Mouse (Mus musculus) CD4-positive, CD25-positive, alpha-beta regulatory T cell, adult 4 months (primary cell): ENCODE results near the gene Uvrag. TPM values are rescaled to one million over a fixed set of nuclear protein-coding genes. Genes with fewer than 3 reads are reported as not detected.

Experiments
- ATAC-seq: one replicate; pipeline ENCODE4 v1.8.0; 2017
- polyA plus RNA-seq, 2 experiments: library from polyadenylated mRNA; unstranded; fragments of 100-300 nt; shearing (Covaris generic); gene quantifications; one replicate each; pipeline ENCODE4 v1.2.1; 2017

Gene Uvrag
- polyA plus RNA-seq, 2 experiments from 2014 or later = 5.7 to 9.5 TPM

DNA sequence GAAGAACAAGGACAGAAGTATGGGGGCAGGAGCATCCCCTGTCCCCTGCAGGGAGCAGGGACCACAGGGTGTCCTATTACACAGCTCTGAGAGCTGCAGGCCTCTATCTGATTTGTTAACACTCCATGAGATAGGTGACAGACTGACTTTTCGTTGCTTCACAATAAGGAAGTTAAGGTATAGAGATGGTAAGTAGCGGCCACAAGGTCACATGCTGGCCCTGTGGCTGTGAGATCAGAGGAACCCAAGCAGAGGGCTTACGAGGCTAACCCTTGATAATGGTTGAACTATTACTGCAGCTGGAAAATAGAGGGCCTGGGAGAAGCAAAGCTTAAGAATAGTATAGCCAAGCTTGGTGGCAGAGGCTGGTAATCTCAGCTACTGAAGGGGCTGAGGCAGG, 300.2 kb downstream of the Uvrag start:
- ATAC-seq = no peak

DNA sequence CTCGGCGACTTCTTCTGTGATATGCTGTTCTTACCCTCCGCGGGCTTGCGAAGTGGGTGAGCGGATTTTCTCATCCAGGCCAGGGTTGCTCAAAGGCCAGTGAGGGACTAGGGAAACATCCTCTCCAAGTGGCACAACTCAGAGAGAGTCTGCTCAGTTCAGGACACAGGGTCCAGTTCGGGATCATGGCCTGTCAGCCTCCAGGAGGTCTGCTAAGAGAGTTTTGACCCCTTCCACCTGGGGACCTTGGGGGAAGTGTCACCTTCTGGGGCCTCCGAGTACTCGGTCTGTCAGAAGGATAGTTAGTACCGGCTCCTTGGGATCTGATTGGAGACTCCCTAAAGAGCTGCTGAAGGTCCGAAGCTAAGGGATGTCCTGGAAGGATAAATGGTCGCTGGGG, 301.6 kb downstream of the Uvrag start:
- no peak for ATAC-seq

DNA sequence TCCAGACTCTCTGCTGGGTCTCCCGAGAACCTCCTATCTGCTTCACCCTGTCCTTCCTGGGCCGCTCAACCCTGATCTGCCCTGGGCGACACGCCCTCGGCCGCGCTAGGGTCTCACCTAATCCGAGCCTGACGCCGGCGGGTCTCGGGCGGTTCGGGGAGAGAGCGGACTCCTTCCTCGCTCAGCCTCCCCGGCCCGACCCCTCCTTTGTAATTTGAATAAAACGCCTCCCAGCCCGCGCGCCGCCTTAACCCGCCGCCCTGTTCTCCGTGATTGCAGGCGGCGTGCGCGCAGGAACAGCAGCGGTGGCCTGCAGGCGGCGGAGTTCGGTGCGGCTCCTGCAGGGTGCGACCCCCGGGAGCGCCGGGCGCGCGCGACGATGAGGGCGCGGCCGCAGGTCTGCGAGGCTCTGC, 302.2 kb downstream of the Uvrag start:
- ATAC-seq = peak; percentile 40

DNA sequence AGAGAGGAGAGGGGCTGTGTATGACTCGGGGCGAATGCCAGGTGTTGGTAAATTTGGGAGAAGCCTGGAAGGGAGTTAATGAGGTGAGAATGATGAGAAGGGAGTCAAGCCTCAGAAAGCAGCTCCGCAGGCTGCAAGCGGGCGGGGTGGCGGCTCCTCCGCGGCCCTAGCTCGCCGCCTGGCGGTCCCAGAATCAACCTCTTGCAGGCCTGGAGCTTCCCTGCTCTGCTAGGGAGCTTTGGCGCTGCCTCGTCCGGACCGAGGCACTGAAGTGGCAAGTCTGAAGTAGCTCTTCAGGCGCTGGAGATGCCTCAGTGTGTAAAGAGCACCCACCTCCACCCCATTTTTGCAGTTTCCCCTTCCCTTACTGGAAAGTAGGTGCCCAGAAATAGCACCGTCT, 303.0 kb downstream of the Uvrag start:
- ATAC-seq = peak; percentile 52

DNA sequence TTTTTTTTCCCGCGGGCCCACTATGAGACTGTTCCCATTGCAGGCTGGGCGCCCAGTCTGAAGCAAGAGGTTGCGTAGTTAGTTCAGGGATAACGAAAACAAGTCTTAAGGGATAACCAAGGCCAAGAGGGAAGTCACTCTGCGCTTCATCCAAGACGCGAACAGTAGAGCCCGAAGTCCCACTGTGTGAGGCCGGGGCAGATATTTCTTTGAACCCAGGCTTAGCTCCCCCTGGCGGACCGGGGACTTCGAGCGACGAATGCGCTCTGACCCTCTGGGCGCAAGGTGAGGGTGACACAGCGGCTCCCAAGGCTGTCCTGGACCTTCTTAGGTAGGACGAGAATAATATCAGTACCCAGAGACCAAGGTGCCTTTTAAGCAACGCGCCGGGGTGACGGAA, 304.3 kb downstream of the Uvrag start:
- ATAC-seq = peak; percentile 48

DNA sequence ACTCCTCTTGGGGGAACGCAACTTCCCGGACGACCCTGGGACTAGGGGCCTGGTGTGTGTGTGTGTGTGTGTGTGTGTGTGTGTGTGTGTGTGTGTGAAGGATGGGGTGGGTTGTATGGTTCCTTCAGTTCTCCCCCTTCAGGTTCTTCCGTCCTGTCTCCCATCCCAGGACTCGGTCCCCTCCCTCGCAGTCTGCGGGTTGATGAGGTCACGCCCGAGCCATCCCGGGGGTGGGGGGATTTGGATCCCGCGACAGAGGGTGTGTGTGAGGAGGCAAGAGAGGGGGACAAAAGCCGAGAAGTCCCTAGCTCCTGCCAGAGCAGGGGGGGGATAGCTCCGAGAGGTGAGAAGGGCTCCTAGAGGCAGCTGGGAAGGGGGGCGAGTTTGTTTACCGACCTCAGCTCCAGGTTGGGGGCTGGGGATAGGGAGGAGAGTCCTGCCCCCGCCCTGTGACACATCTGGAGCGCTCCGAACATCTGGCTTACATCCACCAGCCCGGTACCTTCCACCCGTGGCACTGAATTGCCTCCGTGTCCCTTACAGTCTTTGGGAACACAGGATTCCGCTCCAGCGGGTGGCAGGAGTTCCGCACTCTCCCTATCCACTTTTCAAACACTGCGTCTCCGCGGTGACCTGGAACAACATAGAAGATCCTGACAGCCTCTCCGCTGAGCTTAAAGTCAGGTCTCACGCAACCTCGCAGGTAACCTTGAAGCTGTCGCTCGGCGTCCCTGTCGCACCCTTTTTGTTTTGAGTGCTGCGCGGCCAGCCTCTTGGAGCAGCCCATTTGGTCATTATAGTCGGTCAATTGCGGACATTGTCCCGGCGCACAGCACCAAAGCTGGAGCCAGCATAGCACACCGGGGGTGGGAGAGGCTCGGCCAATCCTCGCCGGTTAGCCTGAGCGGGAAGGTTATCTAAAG, 305.2 kb downstream of the Uvrag start:
- ATAC-seq = no peak

Other genes starting within 250 kb of the Uvrag start
- gene Dgat2, start 41.6 kb upstream of the Uvrag start, polyA plus RNA-seq = 1 to 10 TPM; 3.1 to 4.4 TPM
- gene Mogat2, start 97.5 kb upstream of the Uvrag start, polyA plus RNA-seq = not detected
- 1 to 10 TPM; 2.4 to 4.5 TPM for gene Map6, start 126.3 kb upstream of the Uvrag start, polyA plus RNA-seq
- gene Serpinh1, start 212.1 kb upstream of the Uvrag start, polyA plus RNA-seq = under 1 TPM in 1 of 2 experiments, not detected in 1; 0.15 TPM
- 10 to 100 TPM; 13.6 to 21.0 TPM for gene Gdpd5, start 240.3 kb upstream of the Uvrag start, polyA plus RNA-seq